Mouse (Mus musculus) forebrain, embryonic 16.5 days (tissue): ENCODE measurements around the gene Banf2. TPM values are rescaled to one million over a fixed set of nuclear protein-coding genes. Genes with fewer than 3 reads are reported as not detected.

Experiments used
- ATAC-seq: fragments of 200-750 bp; cut with Nextera tagmentation; 2 replicates; pipeline ENCODE4 v1.8.0; 2017; ENCODE audit warnings: mild to moderate bottlenecking, moderate library complexity
- H3K27ac ChIP-seq: fragments of 300-500 bp; sonication (generic); 2 replicates; pipeline ENCODE4 v1.5.1; 2014; ENCODE audit warnings: low read length, control low read depth
- H3K27me3 ChIP-seq: fragments of 300-500 bp; sonication (generic); replicated peaks from 2 replicates; pipeline ENCODE4 v1.6.1; 2014; ENCODE audit warnings: low read length; ENCODE audit not compliant: control insufficient read depth, insufficient read depth
- H3K36me3 ChIP-seq: fragments of 300-500 bp; sonication (generic); 2 replicates; pipeline ENCODE4 v1.6.1; 2014; ENCODE audit not compliant: control insufficient read depth, insufficient read depth
- H3K4me1 ChIP-seq: fragments of 300-500 bp; sonication (generic); replicated peaks from 2 replicates; pipeline ENCODE4 v1.6.1; 2014; ENCODE audit warnings: low read length; ENCODE audit not compliant: control insufficient read depth, insufficient read depth
- H3K4me2 ChIP-seq: fragments of 300-500 bp; sonication (generic); 2 replicates; pipeline ENCODE4 v1.6.1; 2014; ENCODE audit warnings: mild to moderate bottlenecking, low read length, control low read depth
- H3K4me3 ChIP-seq: fragments of 300-500 bp; sonication (generic); replicated peaks from 2 replicates; pipeline ENCODE4 v1.5.1; 2014; ENCODE audit warnings: mild to moderate bottlenecking, low read length, control low read depth
- H3K9ac ChIP-seq: fragments of 300-500 bp; sonication (generic); replicated peaks from 2 replicates; pipeline ENCODE4 v1.6.1; 2014; ENCODE audit warnings: low read depth, low read length, control low read depth
- H3K9me3 ChIP-seq: fragments of 300-500 bp; sonication (generic); 2 replicates; pipeline ENCODE4 v1.6.1; 2016; ENCODE audit warnings: low read length; ENCODE audit not compliant: control insufficient read depth
- WGBS: fragments of 180-500 bp; shearing (Covaris S2); extraction: QIAGEN DNeasy Blood & Tissue Kit; methylation state at CpG from one replicate; pipeline ENCODE4 v1.1.7; 2014; 5-methylcytosine and 5-hydroxymethylcytosine counted together
- polyA plus RNA-seq: library from polyadenylated mRNA; unstranded; fragments of >200 nt; fragmentation: Nextera tagmentation; extraction: Ambion mirVana; gene quantifications from 2 replicates; pipeline ENCODE4 v1.2.1, GENCODE M21; 2015

Gene Banf2
- polyA plus RNA-seq, 1 experiment from 2014 or later: not detected

- Histone ChIP-seq H3K36me3 (no peaks in the 10 kb centered on the region), H3K9me3 (no peaks in the 10 kb centered on the region), H3K4me2 (no peak overlapping the region), H3K9ac (no peak overlapping the region), H3K4me3 (no peak overlapping the region), H3K27me3 (no peaks in the 10 kb centered on the region), H3K4me1 (no peaks in the 10 kb centered on the region), H3K27ac (no peak overlapping the region)
- 80% methylated on average over 8 of the region's 8 CpGs for WGBS
- no peak for ATAC-seq
These were observed 17.4 kb downstream of the Banf2 start for GRCm38 (mm10) chr2:144050146-144050680.

GRCm38 (mm10) chr2:144050861-144051260, 18.0 kb downstream of the Banf2 start:
- ATAC-seq: no peak
- Histone ChIP-seq H3K27ac (no peak overlapping the region), H3K9me3 (no peaks in the 10 kb centered on the region), H3K4me1 (no peaks in the 10 kb centered on the region), H3K9ac (no peak overlapping the region), H3K36me3 (no peaks in the 10 kb centered on the region), H3K4me2 (no peak overlapping the region), H3K4me3 (no peak overlapping the region), H3K27me3 (no peaks in the 10 kb centered on the region)
- 91% methylated on average over 6 of the region's 6 CpGs for WGBS

GRCm38 (mm10) chr2:144052410-144053065, 19.7 kb downstream of the Banf2 start:
- no peak overlapping the region for H3K27ac ChIP-seq
- no peak overlapping the region for H3K4me2 ChIP-seq
- H3K27me3 ChIP-seq: no peaks in the 10 kb centered on the region
- H3K9me3 ChIP-seq: no peaks in the 10 kb centered on the region
- no peak overlapping the region for H3K4me3 ChIP-seq
- peak; percentile 92 for ATAC-seq
- no peaks in the 10 kb centered on the region for H3K4me1 ChIP-seq
- no peaks in the 10 kb centered on the region for H3K36me3 ChIP-seq
- WGBS: 66% methylated on average over 8 of the region's 8 CpGs
- no peak overlapping the region for H3K9ac ChIP-seq

GRCm38 (mm10) chr2:144057735-144058134, 24.9 kb downstream of the Banf2 start:
- Histone ChIP-seq H3K9me3 (no peaks in the 10 kb centered on the region), H3K27me3 (no peaks in the 10 kb centered on the region), H3K4me3 (no peak overlapping the region), H3K4me1 (no peaks in the 10 kb centered on the region), H3K27ac (no peak overlapping the region), H3K36me3 (no peaks in the 10 kb centered on the region), H3K4me2 (no peak overlapping the region), H3K9ac (no peak overlapping the region)
- WGBS: 62% methylated on average over 2 of the region's 2 CpGs
- no peak for ATAC-seq

GRCm38 (mm10) chr2:144061701-144062100, 28.8 kb downstream of the Banf2 start:
- no peaks in the 10 kb centered on the region for H3K27me3 ChIP-seq
- no peak overlapping the region for H3K9ac ChIP-seq
- no peaks in the 10 kb centered on the region for H3K4me1 ChIP-seq
- no peak overlapping the region for H3K4me2 ChIP-seq
- H3K9me3 ChIP-seq: no peaks in the 10 kb centered on the region
- ATAC-seq: no peak
- no peak overlapping the region for H3K27ac ChIP-seq
- 89% methylated on average over 6 of the region's 6 CpGs for WGBS
- H3K4me3 ChIP-seq: no peak overlapping the region
- no peaks in the 10 kb centered on the region for H3K36me3 ChIP-seq

- Histone ChIP-seq H3K27me3 (no peaks in the 10 kb centered on the region), H3K36me3 (no peaks in the 10 kb centered on the region), H3K9ac (no peak overlapping the region), H3K27ac (no peak overlapping the region), H3K4me1 (no peaks in the 10 kb centered on the region), H3K4me2 (no peak overlapping the region), H3K9me3 (no peaks in the 10 kb centered on the region), H3K4me3 (no peak overlapping the region)
- ATAC-seq: no peak
- 98% methylated on average over 2 of the region's 2 CpGs for WGBS
These were observed 32.6 kb downstream of the Banf2 start for GRCm38 (mm10) chr2:144065499-144065898.

- no peaks in the 10 kb centered on the region for H3K36me3 ChIP-seq
- no peak for ATAC-seq
- no peak overlapping the region for H3K4me2 ChIP-seq
- WGBS: 88% methylated on average over 4 of the region's 4 CpGs
- H3K27me3 ChIP-seq: no peaks in the 10 kb centered on the region
- H3K4me1 ChIP-seq: no peaks in the 10 kb centered on the region
- no peak overlapping the region for H3K9ac ChIP-seq
- H3K9me3 ChIP-seq: no peaks in the 10 kb centered on the region
- no peak overlapping the region for H3K27ac ChIP-seq
- no peak overlapping the region for H3K4me3 ChIP-seq
These were observed 36.8 kb downstream of the Banf2 start for GRCm38 (mm10) chr2:144069663-144070062.

GRCm38 (mm10) chr2:144070479-144070878, 37.6 kb downstream of the Banf2 start:
- H3K4me1 ChIP-seq: no peaks in the 10 kb centered on the region
- H3K36me3 ChIP-seq: no peaks in the 10 kb centered on the region
- ATAC-seq: no peak
- H3K4me2 ChIP-seq: no peak overlapping the region
- H3K9ac ChIP-seq: no peak overlapping the region
- H3K27ac ChIP-seq: no peak overlapping the region
- no peak overlapping the region for H3K4me3 ChIP-seq
- 69% methylated on average over 7 of the region's 7 CpGs for WGBS
- no peaks in the 10 kb centered on the region for H3K27me3 ChIP-seq
- H3K9me3 ChIP-seq: no peaks in the 10 kb centered on the region

GRCm38 (mm10) chr2:144072642-144073041, 39.8 kb downstream of the Banf2 start:
- Histone ChIP-seq H3K4me3 (no peak overlapping the region), H3K4me1 (no peaks in the 10 kb centered on the region), H3K27me3 (no peaks in the 10 kb centered on the region), H3K9me3 (no peaks in the 10 kb centered on the region), H3K9ac (no peak overlapping the region), H3K4me2 (no peak overlapping the region), H3K36me3 (no peaks in the 10 kb centered on the region), H3K27ac (no peak overlapping the region)
- ATAC-seq: no peak
- 37% methylated on average over 7 of the region's 7 CpGs for WGBS

GRCm38 (mm10) chr2:144074059-144074458, 41.2 kb downstream of the Banf2 start:
- WGBS: 98% methylated on average over 5 of the region's 5 CpGs
- no peaks in the 10 kb centered on the region for H3K27me3 ChIP-seq
- H3K36me3 ChIP-seq: no peaks in the 10 kb centered on the region
- no peaks in the 10 kb centered on the region for H3K9me3 ChIP-seq
- no peak overlapping the region for H3K9ac ChIP-seq
- H3K4me2 ChIP-seq: no peak overlapping the region
- H3K4me1 ChIP-seq: no peaks in the 10 kb centered on the region
- H3K4me3 ChIP-seq: no peak overlapping the region
- ATAC-seq: no peak
- H3K27ac ChIP-seq: no peak overlapping the region
